Mouse (Mus musculus) liver, adult 2 months (tissue): ENCODE measurements around the gene Unkl.

Experiments used
- CTCF ChIP-seq: fragments of 200-500 bp; IDR thresholded peaks from 2 replicates; pipeline ENCODE4 v1.5.1; 2011; ENCODE audit warnings: low read depth, low read length, control low read depth
- POLR2A ChIP-seq: fragments of 200-500 bp; IDR thresholded peaks from 2 replicates; pipeline ENCODE4 v1.6.1; 2011; ENCODE audit warnings: low read length, control low read depth; ENCODE audit not compliant: insufficient read depth; ENCODE audit errors: extremely low read depth

- no peak for TF ChIP-seq POLR2A
- TF ChIP-seq CTCF = no peak
Measured at GRCm38 (mm10) chr17:25183232-25183631, 5.0 kb upstream of the Unkl start.
